Mouse (Mus musculus): ENCODE measurements around the gene Snx18.

The Snx18 gene

GRCm38 (mm10) chr13:113597616-113598015 is 20.7 kb downstream of the Snx18 start:
- no peak for DNase-seq (ENCODE audit: low spot score)

GRCm38 (mm10) chr13:113596821-113597541 is 21.4 kb downstream of the Snx18 start:
- no peak for DNase-seq (ENCODE audit: low spot score)

GRCm38 (mm10) chr13:113595987-113596386 is 22.4 kb downstream of the Snx18 start:
- DNase-seq (ENCODE audit: low spot score), result no peak

GRCm38 (mm10) chr13:113595219-113595618 is 23.1 kb downstream of the Snx18 start:
- DNase-seq (ENCODE audit: low spot score), result no peak

GRCm38 (mm10) chr13:113594361-113594760 is 24.0 kb downstream of the Snx18 start:
- no peak for DNase-seq (ENCODE audit: low spot score)

GRCm38 (mm10) chr13:113593711-113594110 is 24.7 kb downstream of the Snx18 start:
- no peak for DNase-seq (ENCODE audit: low spot score)

- no peak for DNase-seq (ENCODE audit: low spot score)
Observed at GRCm38 (mm10) chr13:113592703-113593200, 25.6 kb downstream of the Snx18 start.

- no peak for DNase-seq (ENCODE audit: low spot score)
Observed at GRCm38 (mm10) chr13:113591336-113591735, 27.0 kb downstream of the Snx18 start.

- DNase-seq (ENCODE audit: low spot score), result no peak
Observed at GRCm38 (mm10) chr13:113590216-113590615, 28.1 kb downstream of the Snx18 start.

GRCm38 (mm10) chr13:113589499-113589898 is 28.9 kb downstream of the Snx18 start:
- no peak for DNase-seq (ENCODE audit: low spot score)

GRCm38 (mm10) chr13:113587200-113587936 is 31.0 kb downstream of the Snx18 start:
- peak; percentile 81 for DNase-seq (ENCODE audit: low spot score)

- DNase-seq (ENCODE audit: low spot score), result no peak
Observed at GRCm38 (mm10) chr13:113585606-113586005, 32.8 kb downstream of the Snx18 start.

- DNase-seq (ENCODE audit: low spot score), result no peak
Observed at GRCm38 (mm10) chr13:113584431-113584830, 33.9 kb downstream of the Snx18 start.

GRCm38 (mm10) chr13:113583563-113583962 is 34.8 kb downstream of the Snx18 start:
- DNase-seq (ENCODE audit: low spot score), result no peak

GRCm38 (mm10) chr13:113582024-113582423 is 36.3 kb downstream of the Snx18 start:
- no peak for DNase-seq (ENCODE audit: low spot score)

GRCm38 (mm10) chr13:113581436-113581835 is 36.9 kb downstream of the Snx18 start:
- DNase-seq (ENCODE audit: low spot score), result no peak

GRCm38 (mm10) chr13:113580400-113580790 is 38.0 kb downstream of the Snx18 start:
- no peak for DNase-seq (ENCODE audit: low spot score)

GRCm38 (mm10) chr13:113579788-113580399 is 38.5 kb downstream of the Snx18 start:
- DNase-seq (ENCODE audit: low spot score), result no peak

- DNase-seq (ENCODE audit: low spot score), result no peak
Observed at GRCm38 (mm10) chr13:113574232-113574631, 44.1 kb downstream of the Snx18 start.

GRCm38 (mm10) chr13:113573377-113573776 is 45.0 kb downstream of the Snx18 start:
- no peak for DNase-seq (ENCODE audit: low spot score)

GRCm38 (mm10) chr13:113572046-113572686 is 46.2 kb downstream of the Snx18 start:
- DNase-seq (ENCODE audit: low spot score), result no peak

- DNase-seq (ENCODE audit: low spot score), result no peak
Observed at GRCm38 (mm10) chr13:113569526-113569925, 48.8 kb downstream of the Snx18 start.
